ENCODE assay signal across 32 mouse cellular contexts in the genomic region with DNA sequence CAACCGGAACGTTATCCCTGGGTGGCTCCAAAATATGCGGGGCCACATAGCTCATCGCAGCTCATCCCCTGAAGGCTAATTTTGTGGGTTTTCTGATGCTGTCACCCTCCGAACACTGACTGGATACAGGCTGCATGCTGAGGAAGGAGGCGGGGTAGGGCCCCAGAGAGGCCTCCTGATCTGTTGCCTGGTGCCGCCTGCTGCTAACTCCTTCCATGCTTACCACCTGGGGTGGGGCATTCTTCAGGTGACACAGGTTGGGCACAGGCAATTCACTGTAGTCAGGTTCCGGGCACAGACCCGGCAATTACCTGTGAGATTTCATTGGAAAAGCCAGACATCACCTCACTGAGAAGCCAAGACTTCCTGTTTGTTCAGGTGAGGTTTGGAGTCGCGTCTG.
DNase-seq lines count a peak whose midpoint lies in the region; ATAC-seq and TF ChIP-seq lines count a peak whose summit lies in the region.
"Had no signal": no experiment of that assay in that cellular context is flagged by ENCODE, and none has a peak within 500 bp of the region (broad histone marks: within the 10 kb centered on the region; RNA-seq: fewer than 3 reads in every experiment).

No protein-coding gene starts in this region.

- no peaks in the 10 kb centered on the region for H3K9me3 ChIP-seq in embryonic facial prominence, embryonic 13.5 days
- no peaks in the 10 kb centered on the region for H3K9me3 ChIP-seq in embryonic facial prominence, embryonic 10.5 days
- H3K9me3 ChIP-seq in lung, embryonic 15.5 days, result no peaks in the 10 kb centered on the region
- H3K9me3 ChIP-seq in forebrain, postnatal 0 days (ENCODE audit: low read length), result no peaks in the 10 kb centered on the region
- H3K9me3 ChIP-seq in limb, embryonic 15.5 days, result no peaks in the 10 kb centered on the region
- H3K9me3 ChIP-seq: heart, embryonic 12.5 days; hindbrain, embryonic 15.5 days; liver, embryonic 12.5 days; midbrain, embryonic 12.5 days; neural tube, embryonic 13.5 days had no signal

- H3K27ac ChIP-seq in embryonic facial prominence, embryonic 13.5 days, result no peak overlapping the region
- no peak overlapping the region for H3K27ac ChIP-seq in embryonic facial prominence, embryonic 10.5 days (replicated peaks)
- peak overlapping the region; percentile 3; the same call in 1 of the 2 replicates for H3K27ac ChIP-seq in lung, embryonic 15.5 days
- no peak overlapping the region for H3K27ac ChIP-seq in forebrain, postnatal 0 days (ENCODE audit: low read depth, low read length)
- no peak overlapping the region for H3K27ac ChIP-seq in limb, embryonic 15.5 days
- H3K27ac ChIP-seq: gastrocnemius, adult 2 months; hindbrain, embryonic 15.5 days; liver, embryonic 12.5 days; midbrain, embryonic 12.5 days; neural tube, embryonic 13.5 days had no signal

- 0 out of 2 replicates have a peak, but pooled peaks have one; percentile 23 for ATAC-seq in embryonic facial prominence, embryonic 13.5 days (ENCODE audit: insufficient number of reproducible peaks, insufficient read depth, low FRiP score, low TSS enrichment, low read depth)
- no peak for ATAC-seq in lung, embryonic 15.5 days (ENCODE audit: borderline replicate concordance, extremely low read depth, low FRiP score, low TSS enrichment)
- ATAC-seq in forebrain, postnatal 0 days, result peak; percentile 48; the same call in 1 of the 2 replicates
- 0 out of 2 replicates have a peak, but pooled peaks have one; percentile 30 for ATAC-seq in limb, embryonic 15.5 days (ENCODE audit: insufficient number of reproducible peaks, low FRiP score, low TSS enrichment, low read depth)
- no peak for ATAC-seq in activated CD4-positive, CD25-positive, alpha-beta regulatory T cell, adult 4 months
- ATAC-seq: inflammation-experienced regulatory T-cells, adult 6 months; liver, embryonic 12.5 days; liver, postnatal 0 days had no signal

- H3K27me3 ChIP-seq in embryonic facial prominence, embryonic 13.5 days, result no peaks in the 10 kb centered on the region
- H3K27me3 ChIP-seq in embryonic facial prominence, embryonic 10.5 days (replicated peaks; ENCODE audit: low read depth, poor library complexity, severe bottlenecking), result peaks cover 5% of the 10 kb centered on the region; the same call in 1 of the 2 replicates
- no peaks in the 10 kb centered on the region for H3K27me3 ChIP-seq in lung, embryonic 15.5 days
- H3K27me3 ChIP-seq in forebrain, postnatal 0 days (ENCODE audit: insufficient read depth, low read length), result no peaks in the 10 kb centered on the region
- H3K27me3 ChIP-seq in limb, embryonic 15.5 days, result no peaks in the 10 kb centered on the region
- H3K27me3 ChIP-seq: CH12.LX; hindbrain, embryonic 15.5 days; megakaryocyte, embryonic 14.5 days; midbrain, embryonic 12.5 days; neural tube, embryonic 13.5 days had no signal

- no peak for DNase-seq in embryonic facial prominence, embryonic 10.5 days (ENCODE audit: low spot score)
- DNase-seq in lung, adult 2 months, result no peak
- DNase-seq in forebrain, postnatal 0 days, result no peak
- no peak for DNase-seq in heart, adult 8-10 months (ENCODE audit: low spot score)
- DNase-seq: adrenal gland, postnatal 10 days; cerebellum, adult 8-10 months; cerebellum, postnatal 25 days; embryo, embryonic 11 days; gastrocnemius, adult 2 months; gastrocnemius, postnatal 36 days; heart, adult 18-20 months; kidney, adult 9 months; kidney, postnatal 10 days; layer of hippocampus, adult 9-11 months; liver, postnatal 0 days; lung, postnatal 4 days; right cerebral cortex, adult 18-20 months; spleen, adult 18-20 months; thymus, adult 18-20 months; thymus, postnatal 25 days had no signal

- TF ChIP-seq POLR2A in lung, adult 2 months (IDR thresholded peaks at IDR 0.05; ENCODE audit: borderline replicate concordance, extremely low read depth, low read depth, low read length), result no peak

- no peak for TF ChIP-seq CTCF in lung, adult 2 months (IDR thresholded peaks at IDR 0.05; ENCODE audit: insufficient read depth, low read length)
- no peak for TF ChIP-seq CTCF in forebrain, postnatal 0 days (IDR thresholded peaks at IDR 0.05; ENCODE audit: low read depth)

- H3K9ac ChIP-seq in embryonic facial prominence, embryonic 13.5 days, result no peak overlapping the region
- H3K9ac ChIP-seq in lung, embryonic 15.5 days, result no peak overlapping the region
- H3K9ac ChIP-seq in forebrain, postnatal 0 days, result no peak overlapping the region
- H3K9ac ChIP-seq in limb, embryonic 15.5 days, result no peak overlapping the region
- H3K9ac ChIP-seq: heart, embryonic 12.5 days; hindbrain, embryonic 15.5 days; liver, embryonic 12.5 days; liver, postnatal 0 days; midbrain, embryonic 12.5 days; neural tube, embryonic 13.5 days had no signal

- peaks cover 22% of the 10 kb centered on the region for H3K4me1 ChIP-seq in embryonic facial prominence, embryonic 13.5 days
- peaks cover 35% of the 10 kb centered on the region for H3K4me1 ChIP-seq in embryonic facial prominence, embryonic 10.5 days
- peaks cover 40% of the 10 kb centered on the region for H3K4me1 ChIP-seq in lung, embryonic 15.5 days
- H3K4me1 ChIP-seq in lung, adult 2 months (ENCODE audit: control insufficient read depth, insufficient read depth, low read length), result no peaks in the 10 kb centered on the region
- 0 out of 2 replicates have a peak, but pooled peaks cover 6% of the 10 kb centered on the region for H3K4me1 ChIP-seq in forebrain, postnatal 0 days (ENCODE audit: insufficient read depth)
- H3K4me1 ChIP-seq in limb, embryonic 15.5 days, result peaks cover 19% of the 10 kb centered on the region
- H3K4me1 ChIP-seq: liver, embryonic 12.5 days; megakaryocyte, embryonic 14.5 days had no signal

- H3K4me3 ChIP-seq in embryonic facial prominence, embryonic 13.5 days, result no peak overlapping the region
- H3K4me3 ChIP-seq in embryonic facial prominence, embryonic 10.5 days, result no peak overlapping the region
- H3K4me3 ChIP-seq in lung, embryonic 15.5 days, result no peak overlapping the region
- H3K4me3 ChIP-seq in lung, adult 2 months (replicated peaks; ENCODE audit: extremely low read depth, low read depth, low read length), result no peak overlapping the region
- no peak overlapping the region for H3K4me3 ChIP-seq in forebrain, postnatal 0 days (ENCODE audit: low read depth, low read length)
- H3K4me3 ChIP-seq in limb, embryonic 15.5 days, result no peak overlapping the region
- H3K4me3 ChIP-seq: gastrocnemius, adult 2 months; heart, embryonic 12.5 days; hindbrain, embryonic 15.5 days; liver, embryonic 12.5 days; megakaryocyte, embryonic 14.5 days; midbrain, embryonic 12.5 days; neural tube, embryonic 13.5 days had no signal

- no peak overlapping the region for H3K4me2 ChIP-seq in embryonic facial prominence, embryonic 13.5 days
- H3K4me2 ChIP-seq in lung, embryonic 15.5 days, result no peak overlapping the region
- H3K4me2 ChIP-seq in forebrain, postnatal 0 days (ENCODE audit: low read depth), result no peak overlapping the region
- no peak overlapping the region for H3K4me2 ChIP-seq in limb, embryonic 15.5 days
- H3K4me2 ChIP-seq: heart, embryonic 12.5 days; hindbrain, embryonic 15.5 days; liver, embryonic 12.5 days; midbrain, embryonic 12.5 days; neural tube, embryonic 13.5 days had no signal

- H3K36me3 ChIP-seq in embryonic facial prominence, embryonic 13.5 days, result no peaks in the 10 kb centered on the region
- no peaks in the 10 kb centered on the region for H3K36me3 ChIP-seq in embryonic facial prominence, embryonic 10.5 days (replicated peaks)
- no peaks in the 10 kb centered on the region for H3K36me3 ChIP-seq in lung, embryonic 15.5 days
- H3K36me3 ChIP-seq in forebrain, postnatal 0 days (ENCODE audit: insufficient read depth), result no peaks in the 10 kb centered on the region
- H3K36me3 ChIP-seq in limb, embryonic 15.5 days, result no peaks in the 10 kb centered on the region
- H3K36me3 ChIP-seq: heart, embryonic 12.5 days; hindbrain, embryonic 15.5 days; liver, embryonic 12.5 days; midbrain, embryonic 12.5 days; neural tube, embryonic 13.5 days had no signal

- WGBS in embryonic facial prominence, embryonic 13.5 days, result 20% methylated on average over 11 of the region's 11 CpGs
- WGBS in embryonic facial prominence, embryonic 10.5 days, result 25% methylated on average over 11 of the region's 11 CpGs
- WGBS in lung, embryonic 15.5 days, result 48% methylated on average over 11 of the region's 11 CpGs
- 49% methylated on average over 11 of the region's 11 CpGs for WGBS in lung, adult 2 months
- WGBS in forebrain, postnatal 0 days, result 20% methylated on average over 11 of the region's 11 CpGs
- WGBS in limb, embryonic 15.5 days, result 27% methylated on average over 11 of the region's 11 CpGs

Comparison
In these comparisons a context has a peak if more than half of its experiments do, and no peak if none do; other contexts are left out.
1. ATAC-seq: peak in embryonic facial prominence, embryonic 13.5 days (single experiment), forebrain, postnatal 0 days (single experiment) and limb, embryonic 15.5 days (single experiment); none in lung, embryonic 15.5 days (single experiment) and activated CD4-positive, CD25-positive, alpha-beta regulatory T cell, adult 4 months (single experiment).